ENCODE assay signal across 14 mouse cellular contexts in genomic region chr11:67648651-67649407, GRCm38 (mm10). TPM values are rescaled to one million over a fixed set of nuclear protein-coding genes. Genes with fewer than 3 reads are reported as not detected.
A peak's percentile ranks its signal among the peaks of the same experiment; 100 is the strongest.
DNase-seq lines count a peak whose midpoint lies in the region; ATAC-seq and TF ChIP-seq lines count a peak whose summit lies in the region.
"Had no signal": no experiment of that assay in that cellular context is flagged by ENCODE, and none has a peak within 500 bp of the region (broad histone marks: within the 10 kb centered on the region; RNA-seq: fewer than 3 reads in every experiment).

No protein-coding gene starts in this region.

- no peak for ATAC-seq in heart, embryonic 11.5 days (replicated peaks; ENCODE audit: insufficient number of reproducible peaks, low FRiP score, low TSS enrichment)
- ATAC-seq in kidney, embryonic 15.5 days (replicated peaks; ENCODE audit: low FRiP score) = no peak
- no peak for ATAC-seq in liver, postnatal 0 days

- intact Hi-C loops in heart, postnatal 10 days (cut with DNase I) = loop anchor here (1.0 to 10.0 kb wide), 4 partner anchors 62 to 537 kb away; partner anchors contain the start of gene Gas7

- peaks cover 6% of the 10 kb centered on the region; the same call in 1 of the 2 replicates for H3K4me1 ChIP-seq in heart, embryonic 11.5 days (ENCODE audit: control insufficient read depth, insufficient read depth, low read length)
- peaks cover 13% of the 10 kb centered on the region for H3K4me1 ChIP-seq in kidney, embryonic 15.5 days
- H3K4me1 ChIP-seq in liver, postnatal 0 days (ENCODE audit: insufficient read depth) = no peaks in the 10 kb centered on the region

- no peak overlapping the region for H3K4me2 ChIP-seq in heart, embryonic 11.5 days
- no peak overlapping the region for H3K4me2 ChIP-seq in kidney, embryonic 15.5 days
- H3K4me2 ChIP-seq in liver, postnatal 0 days (ENCODE audit: low read depth, low read length) = no peak overlapping the region
- H3K4me2 ChIP-seq: embryonic facial prominence, embryonic 13.5 days; limb, embryonic 13.5 days; neural tube, embryonic 12.5 days had no signal

- peak; percentile 44 to 53 for DNase-seq in heart, postnatal 10 days
- DNase-seq in adipocyte (ENCODE audit: low spot score) = peak; percentile 15
- DNase-seq in cerebellum, adult 9-11 months = peak; percentile 71
- DNase-seq in layer of hippocampus, postnatal 36 days = peak; percentile 71 to 73
- no peak for DNase-seq in thymus, postnatal 14 days
- no peak for DNase-seq in liver, postnatal 0 days
- DNase-seq: adrenal gland, postnatal 10 days had no signal

- no peak overlapping the region for H3K9ac ChIP-seq in heart, embryonic 11.5 days (ENCODE audit: low read depth, low read length)
- H3K9ac ChIP-seq in kidney, embryonic 15.5 days = no peak overlapping the region
- no peak overlapping the region for H3K9ac ChIP-seq in liver, postnatal 0 days (replicated peaks)
- H3K9ac ChIP-seq: embryonic facial prominence, embryonic 13.5 days; limb, embryonic 13.5 days; neural tube, embryonic 12.5 days had no signal

- no peaks in the 10 kb centered on the region for H3K36me3 ChIP-seq in heart, embryonic 11.5 days (ENCODE audit: control insufficient read depth, insufficient read depth, low read length)
- H3K36me3 ChIP-seq in kidney, embryonic 15.5 days = no peaks in the 10 kb centered on the region
- H3K36me3 ChIP-seq in liver, postnatal 0 days (replicated peaks; ENCODE audit: insufficient read depth, low read length) = no peaks in the 10 kb centered on the region
- H3K36me3 ChIP-seq: embryonic facial prominence, embryonic 13.5 days; limb, embryonic 13.5 days; neural tube, embryonic 12.5 days had no signal

- H3K9me3 ChIP-seq in heart, embryonic 11.5 days (replicated peaks; ENCODE audit: control insufficient read depth, low read length) = no peaks in the 10 kb centered on the region
- no peaks in the 10 kb centered on the region for H3K9me3 ChIP-seq in kidney, embryonic 15.5 days (replicated peaks)
- H3K9me3 ChIP-seq in liver, postnatal 0 days (ENCODE audit: low read length) = no peaks in the 10 kb centered on the region
- H3K9me3 ChIP-seq: embryonic facial prominence, embryonic 13.5 days; limb, embryonic 13.5 days; neural tube, embryonic 12.5 days had no signal

- H3K27me3 ChIP-seq in heart, embryonic 11.5 days (ENCODE audit: control insufficient read depth, insufficient read depth, low read length) = 0 out of 2 replicates have a peak, but pooled peaks cover under 1% of the 10 kb centered on the region
- no peaks in the 10 kb centered on the region for H3K27me3 ChIP-seq in kidney, embryonic 15.5 days
- no peaks in the 10 kb centered on the region for H3K27me3 ChIP-seq in liver, postnatal 0 days (ENCODE audit: insufficient read depth, low read length)
- H3K27me3 ChIP-seq: embryonic facial prominence, embryonic 13.5 days; neural tube, embryonic 12.5 days had no signal

- 75% methylated on average over 11 of the region's 11 CpGs for WGBS in heart, embryonic 11.5 days (ENCODE audit: insufficient replicate concordance)
- WGBS in kidney, embryonic 15.5 days = 78% methylated on average over 11 of the region's 11 CpGs
- 71% methylated on average over 11 of the region's 11 CpGs for WGBS in liver, postnatal 0 days (ENCODE audit: insufficient replicate concordance)

- no peak for TF ChIP-seq EP300 in liver, postnatal 0 days (IDR thresholded peaks at IDR 0.05; ENCODE audit: low read depth)

- TF ChIP-seq CTCF in liver, postnatal 0 days (IDR thresholded peaks at IDR 0.05; ENCODE audit: low read depth) = no peak

- no peak overlapping the region for H3K4me3 ChIP-seq in heart, embryonic 11.5 days (ENCODE audit: low read depth, low read length)
- H3K4me3 ChIP-seq in kidney, embryonic 15.5 days (replicated peaks) = no peak overlapping the region
- H3K4me3 ChIP-seq in liver, postnatal 0 days (ENCODE audit: low read depth, low read length) = no peak overlapping the region
- H3K4me3 ChIP-seq: embryonic facial prominence, embryonic 13.5 days; limb, embryonic 13.5 days; neural tube, embryonic 12.5 days had no signal

- no peak overlapping the region for H3K27ac ChIP-seq in heart, embryonic 11.5 days (ENCODE audit: low read depth, low read length)
- no peak overlapping the region for H3K27ac ChIP-seq in kidney, embryonic 15.5 days
- H3K27ac ChIP-seq in liver, postnatal 0 days (ENCODE audit: low read depth) = no peak overlapping the region
- H3K27ac ChIP-seq: embryonic facial prominence, embryonic 13.5 days; limb, embryonic 13.5 days; neural tube, embryonic 12.5 days had no signal

RNA-seq across cellular contexts. Expression of gene Rcvrn, which starts 46.3 kb away (rescaled TPM):
- total RNA-seq in heart, postnatal 10 days (2021) = not detected
- not detected in 2 replicates for polyA plus RNA-seq in heart, embryonic 11.5 days (2014; fragmentation: Nextera tagmentation; extraction: Ambion mirVana)
- total RNA-seq in layer of hippocampus, postnatal 36 days (2021) = 1 to 10 TPM; 1.8 to 2.9 TPM
- polyA plus RNA-seq in kidney, embryonic 15.5 days (2015; fragmentation: Nextera tagmentation; extraction: Ambion mirVana) = not detected in 2 replicates
- not detected in 2 replicates for polyA plus RNA-seq in liver, postnatal 0 days (2015; fragmentation: Nextera tagmentation; extraction: Ambion mirVana)
- total RNA-seq: adrenal gland, postnatal 10 days; gastrocnemius, postnatal 36 days had no signal
- polyA plus RNA-seq: embryonic facial prominence, embryonic 13.5 days; intestine, embryonic 14.5 days; limb, embryonic 13.5 days; neural tube, embryonic 12.5 days had no signal

Comparison
In these comparisons a context has a peak if more than half of its experiments do, and no peak if none do; other contexts are left out.
1. DNase-seq: peak in heart, postnatal 10 days (2 of 2), adipocyte (single experiment), cerebellum, adult 9-11 months (single experiment) and layer of hippocampus, postnatal 36 days (2 of 2); none in thymus, postnatal 14 days (single experiment) and liver, postnatal 0 days (single experiment).